Mouse (Mus musculus) limb, embryonic 14.5 days (tissue): ENCODE measurements around the gene Pold3. TPM values are rescaled to one million over a fixed set of nuclear protein-coding genes. Genes with fewer than 3 reads are reported as not detected.

ENCODE experiments used
- ATAC-seq: fragments of 200-750 bp; cut with Nextera tagmentation; 2 replicates; pipeline ENCODE4 v1.8.0; 2017; ENCODE audit warnings: low read depth, moderate number of reproducible peaks, moderate TSS enrichment; ENCODE audit not compliant: low FRiP score
- DNase-seq: peaks from one replicate; pipeline ENCODE4 v3.0.0-alpha.2; 2015; ENCODE audit warnings: low spot score
- H3K27ac ChIP-seq: fragments of 300-500 bp; sonication (generic); replicated peaks from 2 replicates; pipeline ENCODE4 v1.5.1; 2014; ENCODE audit warnings: low read depth, mild to moderate bottlenecking, low read length, moderate library complexity, mixed read lengths
- H3K27me3 ChIP-seq: fragments of 300-500 bp; sonication (generic); 2 replicates; pipeline ENCODE4 v1.6.1; 2014; ENCODE audit warnings: low read length, mixed read lengths; ENCODE audit not compliant: control insufficient read depth, insufficient read depth
- H3K36me3 ChIP-seq: fragments of 300-500 bp; sonication (generic); 2 replicates; pipeline ENCODE4 v1.6.1; 2014; ENCODE audit warnings: mild to moderate bottlenecking, low read length, moderate library complexity, mixed read lengths; ENCODE audit not compliant: control insufficient read depth, insufficient read depth
- H3K4me1 ChIP-seq: fragments of 300-500 bp; sonication (generic); 2 replicates; pipeline ENCODE4 v1.6.1; 2014; ENCODE audit warnings: antibody characterized with exemption, low read length, mixed read lengths; ENCODE audit not compliant: control insufficient read depth, insufficient read depth
- H3K4me2 ChIP-seq: fragments of 300-500 bp; sonication (generic); replicated peaks from 2 replicates; pipeline ENCODE4 v1.6.1; 2014; ENCODE audit warnings: low read depth, mild to moderate bottlenecking, low read length, moderate library complexity; ENCODE audit not compliant: severe bottlenecking
- H3K4me3 ChIP-seq: fragments of 300-500 bp; sonication (generic); replicated peaks from 2 replicates; pipeline ENCODE4 v1.5.1; 2014; ENCODE audit warnings: low read length
- H3K9ac ChIP-seq: fragments of 300-500 bp; sonication (generic); 2 replicates; pipeline ENCODE4 v1.6.1; 2014; ENCODE audit warnings: mild to moderate bottlenecking, low read depth, low read length, moderate library complexity; ENCODE audit not compliant: severe bottlenecking
- H3K9me3 ChIP-seq: fragments of 300-500 bp; sonication (generic); 2 replicates; pipeline ENCODE4 v1.6.1; 2016; ENCODE audit warnings: low read length; ENCODE audit not compliant: control insufficient read depth
- POLR2A ChIP-seq: fragments of 200-500 bp; IDR thresholded peaks from 2 replicates; pipeline ENCODE4 v1.8.0; 2012; ENCODE audit warnings: inconsistent platforms, mild to moderate bottlenecking, moderate library complexity, borderline replicate concordance; ENCODE audit not compliant: insufficient read depth, insufficient read length; ENCODE audit errors: extremely low read depth
- WGBS: fragments of 180-500 bp; shearing (Covaris S2); extraction: QIAGEN DNeasy Blood & Tissue Kit; methylation state at CpG from one replicate; pipeline ENCODE4 v1.1.7; 2014; 5-methylcytosine and 5-hydroxymethylcytosine counted together
- polyA plus RNA-seq, 2 experiments: library from polyadenylated mRNA; depleted of rRNA in 1 of 2; stranded (reverse) in 1 of 2; unstranded in 1 of 2; fragments of >200 nt; fragmentation: Nextera tagmentation in 1 of 2; extraction: Ambion mirVana in 1 of 2; gene quantifications; 2 replicates each; pipeline versions ENCODE4 v1.2.1 to v1.2.3; 2012 to 2014

The Pold3 gene
- polyA plus RNA-seq, 2 experiments, result 51.0 to 53.5 TPM

GRCm38 (mm10) chr7:100138075-100138474, 16.7 kb upstream of the Pold3 start:
- H3K36me3 ChIP-seq, result no peaks in the 10 kb centered on the region
- H3K4me3 ChIP-seq, result no peak overlapping the region
- 87% methylated on average over 4 of the region's 4 CpGs for WGBS
- ATAC-seq, result no peak
- H3K9ac ChIP-seq, result no peak overlapping the region
- no peaks in the 10 kb centered on the region for H3K9me3 ChIP-seq
- H3K27me3 ChIP-seq, result no peaks in the 10 kb centered on the region
- H3K4me1 ChIP-seq, result no peaks in the 10 kb centered on the region
- DNase-seq, result no peak
- no peak for TF ChIP-seq POLR2A
- no peak overlapping the region for H3K4me2 ChIP-seq
- no peak overlapping the region for H3K27ac ChIP-seq

- WGBS, result 87% methylated on average over 9 of the region's 9 CpGs
- Histone ChIP-seq H3K9me3 (no peaks in the 10 kb centered on the region), H3K36me3 (no peaks in the 10 kb centered on the region), H3K4me2 (no peak overlapping the region), H3K4me3 (no peak overlapping the region), H3K9ac (no peak overlapping the region), H3K4me1 (no peaks in the 10 kb centered on the region), H3K27me3 (no peaks in the 10 kb centered on the region), H3K27ac (no peak overlapping the region)
- ATAC-seq, result no peak
- TF ChIP-seq POLR2A, result no peak
- DNase-seq, result no peak
These were observed 15.7 kb upstream of the Pold3 start for GRCm38 (mm10) chr7:100137038-100137437.

GRCm38 (mm10) chr7:100132379-100132778, 11.0 kb upstream of the Pold3 start:
- Histone ChIP-seq H3K27me3 (no peaks in the 10 kb centered on the region), H3K4me1 (no peaks in the 10 kb centered on the region), H3K36me3 (no peaks in the 10 kb centered on the region), H3K9ac (no peak overlapping the region), H3K27ac (no peak overlapping the region; the same call in 1 of the 2 replicates), H3K9me3 (no peaks in the 10 kb centered on the region), H3K4me3 (no peak overlapping the region), H3K4me2 (no peak overlapping the region)
- TF ChIP-seq POLR2A, result no peak
- DNase-seq (no peak), ATAC-seq (peak; percentile 30; the same call in 1 of the 2 replicates)
- WGBS, result 50% methylated on average over 1 of the region's 1 CpGs

GRCm38 (mm10) chr7:100130592-100130991, 9.2 kb upstream of the Pold3 start:
- WGBS, result 63% methylated on average over 6 of the region's 6 CpGs
- Histone ChIP-seq H3K27ac (no peak overlapping the region), H3K27me3 (no peaks in the 10 kb centered on the region), H3K9ac (no peak overlapping the region), H3K36me3 (no peaks in the 10 kb centered on the region), H3K4me2 (no peak overlapping the region), H3K4me3 (no peak overlapping the region), H3K9me3 (no peaks in the 10 kb centered on the region), H3K4me1 (no peaks in the 10 kb centered on the region)
- DNase-seq (no peak), ATAC-seq (no peak)
- no peak for TF ChIP-seq POLR2A

- 78% methylated on average over 7 of the region's 7 CpGs for WGBS
- Histone ChIP-seq H3K4me1 (no peaks in the 10 kb centered on the region), H3K4me2 (no peak overlapping the region), H3K36me3 (no peaks in the 10 kb centered on the region), H3K9me3 (no peaks in the 10 kb centered on the region), H3K9ac (no peak overlapping the region), H3K27me3 (no peaks in the 10 kb centered on the region), H3K4me3 (no peak overlapping the region), H3K27ac (no peak overlapping the region)
- ATAC-seq, result no peak
- TF ChIP-seq POLR2A, result no peak
- DNase-seq, result no peak
These were observed 7.1 kb upstream of the Pold3 start for GRCm38 (mm10) chr7:100128262-100129041.
